Mouse (Mus musculus): Measurements from ENCODE around the gene U2af1l4. TPM values are rescaled to one million over a fixed set of nuclear protein-coding genes. Genes with fewer than 3 reads are reported as not detected.

Gene U2af1l4
- polyA plus RNA-seq, 1 experiment from 2014 or later: 94.1 TPM

GRCm38 (mm10) chr7:30553810-30554584 lies 9.1 kb upstream of the U2af1l4 start:
- ATAC-seq (ENCODE audit: insufficient number of reproducible peaks, insufficient read depth, low FRiP score, low TSS enrichment): no peak
- Histone ChIP-seq H3K9me3 (no peaks in the 10 kb centered on the region), H3K36me3 (peaks cover 32% of the 10 kb centered on the region), H3K27me3 (no peaks in the 10 kb centered on the region), H3K4me3 (peak overlapping the region; percentile 66; the same call in 1 of the 2 replicates), H3K4me2 (replicated peaks) (peak overlapping the region; percentile 88), H3K4me1 (peaks cover 23% of the 10 kb centered on the region), H3K27ac (no peak overlapping the region), H3K9ac (no peak overlapping the region; the same call in 1 of the 2 replicates)
- 84% methylated on average over 22 of the region's 22 CpGs for WGBS

GRCm38 (mm10) chr7:30556894-30557536 lies 6.1 kb upstream of the U2af1l4 start:
- no peak overlapping the region for H3K9ac ChIP-seq
- H3K4me1 ChIP-seq: peaks cover 25% of the 10 kb centered on the region
- peaks cover 28% of the 10 kb centered on the region for H3K36me3 ChIP-seq
- H3K4me3 ChIP-seq: no peak overlapping the region
- ATAC-seq (ENCODE audit: insufficient number of reproducible peaks, insufficient read depth, low FRiP score, low TSS enrichment): no peak
- 92% methylated on average over 18 of the region's 18 CpGs for WGBS
- no peak overlapping the region for H3K4me2 ChIP-seq (replicated peaks)
- no peaks in the 10 kb centered on the region for H3K9me3 ChIP-seq
- H3K27ac ChIP-seq: no peak overlapping the region
- H3K27me3 ChIP-seq: no peaks in the 10 kb centered on the region

GRCm38 (mm10) chr7:30557901-30558514 lies 5.1 kb upstream of the U2af1l4 start:
- peaks cover 28% of the 10 kb centered on the region for H3K36me3 ChIP-seq
- no peak for ATAC-seq (ENCODE audit: insufficient number of reproducible peaks, insufficient read depth, low FRiP score, low TSS enrichment)
- H3K9ac ChIP-seq: no peak overlapping the region

GRCm38 (mm10) chr7:30558656-30559442 lies 4.3 kb upstream of the U2af1l4 start:
- Histone ChIP-seq H3K9me3 (no peaks in the 10 kb centered on the region), H3K9ac (peak overlapping the region; percentile 81), H3K4me1 (peaks cover 15% of the 10 kb centered on the region), H3K27ac (peak overlapping the region; percentile 26; the same call in 1 of the 2 replicates), H3K4me3 (peak overlapping the region; percentile 66), H3K27me3 (no peaks in the 10 kb centered on the region), H3K36me3 (peaks cover 28% of the 10 kb centered on the region), H3K4me2 (replicated peaks) (peak overlapping the region; percentile 96)
- ATAC-seq (ENCODE audit: insufficient number of reproducible peaks, insufficient read depth, low FRiP score, low TSS enrichment): no peak
- WGBS: 15% methylated on average over 12 of the region's 12 CpGs

More at GRCm38 (mm10) chr7:30557901-30558514, 5.1 kb upstream of the U2af1l4 start:
- no peaks in the 10 kb centered on the region for H3K9me3 ChIP-seq
- peaks cover 21% of the 10 kb centered on the region for H3K4me1 ChIP-seq
- 89% methylated on average over 13 of the region's 13 CpGs for WGBS
- peak overlapping the region; percentile 66; the same call in 1 of the 2 replicates for H3K4me3 ChIP-seq
- peak overlapping the region; percentile 96; the same call in 1 of the 2 replicates for H3K4me2 ChIP-seq (replicated peaks)
- no peak overlapping the region for H3K27ac ChIP-seq
- no peaks in the 10 kb centered on the region for H3K27me3 ChIP-seq

- Histone ChIP-seq H3K4me3 (peak within 1 kb of the TSS; percentile 66), H3K4me1 (peaks cover 19% of the 10 kb centered on the region), H3K4me2 (replicated peaks) (peak within 1 kb of the TSS; percentile 96), H3K27ac (peak within 1 kb of the TSS; percentile 26; the same call in 1 of the 2 replicates), H3K27me3 (no peaks in the 10 kb centered on the region), H3K9me3 (no peaks in the 10 kb centered on the region), H3K9ac (peak within 1 kb of the TSS; percentile 81), H3K36me3 (peaks cover 24% of the 10 kb centered on the region)
- ATAC-seq (ENCODE audit: insufficient number of reproducible peaks, insufficient read depth, low FRiP score, low TSS enrichment): peak; percentile 78
- WGBS: under 1% methylated on average over 20 of the region's 20 CpGs
Measured at GRCm38 (mm10) chr7:30559443-30559954, 3.6 kb upstream of the U2af1l4 start, which contains the start of gene Lin37. TSS of gene Lin37 (minus strand) at chr7:30559838.

GRCm38 (mm10) chr7:30560296-30560695 lies 2.8 kb upstream of the U2af1l4 start:
- 64% methylated on average over 2 of the region's 2 CpGs for WGBS
- no peak overlapping the region for H3K9ac ChIP-seq
- peak overlapping the region; percentile 96; the same call in 1 of the 2 replicates for H3K4me2 ChIP-seq (replicated peaks)
- no peaks in the 10 kb centered on the region for H3K9me3 ChIP-seq
- no peak overlapping the region for H3K4me3 ChIP-seq
- no peak overlapping the region for H3K27ac ChIP-seq
- peaks cover 23% of the 10 kb centered on the region for H3K36me3 ChIP-seq
- peaks cover 19% of the 10 kb centered on the region for H3K4me1 ChIP-seq
- H3K27me3 ChIP-seq: no peaks in the 10 kb centered on the region
- no peak for ATAC-seq (ENCODE audit: insufficient number of reproducible peaks, insufficient read depth, low FRiP score, low TSS enrichment)

GRCm38 (mm10) chr7:30562526-30563116 lies 480 bp upstream of the U2af1l4 start:
- no peaks in the 10 kb centered on the region for H3K27me3 ChIP-seq
- H3K27ac ChIP-seq: peak overlapping the region; percentile 78
- peaks cover 19% of the 10 kb centered on the region for H3K4me1 ChIP-seq
- WGBS: 2% methylated on average over 27 of the region's 27 CpGs
- no peaks in the 10 kb centered on the region for H3K9me3 ChIP-seq
- H3K9ac ChIP-seq: peak overlapping the region; percentile 62
- ATAC-seq (ENCODE audit: insufficient number of reproducible peaks, insufficient read depth, low FRiP score, low TSS enrichment): no peak
- peak overlapping the region; percentile 61 for H3K4me3 ChIP-seq
- peak overlapping the region; percentile 77 for H3K4me2 ChIP-seq (replicated peaks)
- H3K36me3 ChIP-seq: peaks cover 25% of the 10 kb centered on the region

GRCm38 (mm10) chr7:30563906-30564280 lies 792 bp downstream of the U2af1l4 start:
- no peak for ATAC-seq (ENCODE audit: insufficient number of reproducible peaks, insufficient read depth, low FRiP score, low TSS enrichment)
- 27% methylated on average over 6 of the region's 6 CpGs for WGBS
- peak overlapping the region; percentile 71 for H3K9ac ChIP-seq
- peak overlapping the region; percentile 58 for H3K4me2 ChIP-seq (replicated peaks)
- peaks cover 11% of the 10 kb centered on the region for H3K4me1 ChIP-seq
- no peaks in the 10 kb centered on the region for H3K27me3 ChIP-seq
- H3K4me3 ChIP-seq: peak overlapping the region; percentile 61
- no peaks in the 10 kb centered on the region for H3K9me3 ChIP-seq
- H3K36me3 ChIP-seq: peaks cover 35% of the 10 kb centered on the region
- peak overlapping the region; percentile 94; the same call in 1 of the 2 replicates for H3K27ac ChIP-seq

GRCm38 (mm10) chr7:30564970-30565571 lies 2.0 kb downstream of the U2af1l4 start, which contains the start of gene Igflr1:
TSS of gene Igflr1 (plus strand) at chr7:30565427.
- H3K9me3 ChIP-seq: no peaks in the 10 kb centered on the region
- H3K4me1 ChIP-seq: peaks cover 9% of the 10 kb centered on the region
- H3K9ac ChIP-seq: no peak within 1 kb of the TSS
- H3K27me3 ChIP-seq: no peaks in the 10 kb centered on the region
- peak within 1 kb of the TSS; percentile 58 for H3K4me2 ChIP-seq (replicated peaks)
- H3K36me3 ChIP-seq: peaks cover 47% of the 10 kb centered on the region
- 96% methylated on average over 12 of the region's 12 CpGs for WGBS
- H3K27ac ChIP-seq: no peak within 1 kb of the TSS
- no peak for ATAC-seq (ENCODE audit: insufficient number of reproducible peaks, insufficient read depth, low FRiP score, low TSS enrichment)
- no peak within 1 kb of the TSS for H3K4me3 ChIP-seq

- 87% methylated on average over 9 of the region's 9 CpGs for WGBS
- peaks cover 9% of the 10 kb centered on the region for H3K4me1 ChIP-seq
Measured at GRCm38 (mm10) chr7:30566033-30566432, 2.9 kb downstream of the U2af1l4 start.

More at GRCm38 (mm10) chr7:30566033-30566432, 2.9 kb downstream of the U2af1l4 start:
- no peak overlapping the region for H3K4me3 ChIP-seq
- no peak overlapping the region for H3K4me2 ChIP-seq (replicated peaks)
- H3K36me3 ChIP-seq: peaks cover 57% of the 10 kb centered on the region
- H3K9me3 ChIP-seq: no peaks in the 10 kb centered on the region
- no peak overlapping the region for H3K9ac ChIP-seq
- no peaks in the 10 kb centered on the region for H3K27me3 ChIP-seq
- ATAC-seq (ENCODE audit: insufficient number of reproducible peaks, insufficient read depth, low FRiP score, low TSS enrichment): no peak
- no peak overlapping the region for H3K27ac ChIP-seq

Data from embryonic facial prominence, embryonic 12.5 days (tissue).